Mouse (Mus musculus) cerebellum, adult 2 months (tissue): ENCODE data around the gene Ppp2r3a.

Source experiments
- CTCF ChIP-seq: fragments of 200-500 bp; IDR thresholded peaks from 2 replicates; pipeline ENCODE4 v1.5.1; 2011; ENCODE audit warnings: low read depth, mild to moderate bottlenecking, control low read depth, low read length, moderate library complexity, borderline replicate concordance; ENCODE audit not compliant: insufficient read depth
- POLR2A ChIP-seq: fragments of 200-500 bp; IDR thresholded peaks from 2 replicates; pipeline ENCODE4 v1.6.1; 2011; ENCODE audit warnings: low read length, control low read depth, borderline replicate concordance; ENCODE audit not compliant: insufficient read depth

- no peak for TF ChIP-seq CTCF
- no peak for TF ChIP-seq POLR2A
These were observed 37.5 kb upstream of the Ppp2r3a start for GRCm38 (mm10) chr9:101288901-101289647.
